Mouse (Mus musculus): ENCODE measurements around the gene Alg1.

DNA sequence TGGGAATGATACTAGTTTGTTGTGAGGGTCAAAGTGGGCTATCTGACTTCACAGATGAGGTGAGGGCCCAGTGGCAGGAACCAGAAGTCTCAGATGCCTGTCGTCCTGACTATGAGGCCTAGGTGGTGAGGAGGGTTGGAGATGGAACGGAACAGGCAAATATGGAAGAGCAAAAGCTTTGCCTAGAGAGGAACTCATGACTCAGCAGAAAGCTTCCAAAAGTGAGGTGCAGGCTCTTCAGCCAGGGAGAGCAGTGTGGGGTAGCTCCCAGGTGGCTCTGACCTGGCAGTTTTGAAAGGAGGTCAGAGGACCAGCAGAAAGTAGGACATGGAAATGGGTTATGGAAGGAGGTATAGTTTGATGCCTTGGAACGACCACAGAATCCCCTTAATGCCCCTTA lies 17.5 kb downstream of the Alg1 start:
- TF ChIP-seq CTCF (IDR thresholded peaks at IDR 0.05; ENCODE audit: low read depth), result no peak
- no peak for TF ChIP-seq EP300 (IDR thresholded peaks at IDR 0.05; ENCODE audit: low read depth)

Measured in liver, postnatal 0 days (tissue).